In genomic region chr2:30061215-30062166, GRCm38 (mm10) we compare ENCODE assay signal across 8 mouse cellular contexts. TPM values are rescaled to one million over a fixed set of nuclear protein-coding genes. Genes with fewer than 3 reads are reported as not detected.
DNase-seq lines count a peak whose midpoint lies in the region; ATAC-seq and TF ChIP-seq lines count a peak whose summit lies in the region.

No protein-coding gene starts in this region.

- dilution Hi-C loops in CH12.LX (cut with MboI; ENCODE audit: extremely low pct_ligation_motif_present, extremely low pct_unique_long_range_greater_than_20kb, low sequenced_read_pairs) = no loop called here

- peak; percentile 80 for TF ChIP-seq POLR2A in CH12.LX (IDR thresholded peaks at IDR 0.05; ENCODE audit: low read depth, low read length)
- no peak for TF ChIP-seq POLR2A in liver, adult 2 months (IDR thresholded peaks at IDR 0.05; ENCODE audit: extremely low read depth, insufficient read depth, low read length)
- TF ChIP-seq POLR2A in thymus, adult 2 months (IDR thresholded peaks at IDR 0.05; ENCODE audit: control insufficient read depth, extremely low read depth, insufficient read depth, low read length, poor library complexity) = 0 out of 2 replicates have a peak, but pooled peaks have one; percentile 18

- in situ Hi-C loops in CH12.LX (cut with MboI; ENCODE audit: low pct_ligation_motif_present, low pct_unique_long_range_greater_than_20kb, low sequenced_read_pairs) = no loop called here

- peak; percentile 21 for ATAC-seq in activated CD4-positive, CD25-positive, alpha-beta regulatory T cell, adult 4 months
- ATAC-seq in hindbrain, embryonic 13.5 days (ENCODE audit: low FRiP score) = no peak
- no peak for ATAC-seq in midbrain, embryonic 16.5 days

- H3K4me3 ChIP-seq in CH12.LX (replicated peaks in 1 of 3; ENCODE audit: low read depth in 2 of 3, low read length in 2 of 3, poor library complexity in 1 of 3) = peak overlapping the region; percentile 79 to 91 (median 79)
- peak overlapping the region; percentile 75 for H3K4me3 ChIP-seq in forebrain, embryonic 10.5 days
- H3K4me3 ChIP-seq in hindbrain, embryonic 13.5 days = peak overlapping the region; percentile 46
- H3K4me3 ChIP-seq in liver, adult 2 months (ENCODE audit: insufficient read depth, low read depth, low read length) = peak overlapping the region; percentile 71
- peak overlapping the region; percentile 41 for H3K4me3 ChIP-seq in midbrain, embryonic 16.5 days (ENCODE audit: low read depth, low read length)
- H3K4me3 ChIP-seq in thymus, adult 2 months (ENCODE audit: control insufficient read depth, insufficient read depth, low read length) = peak overlapping the region; percentile 80

- TF ChIP-seq EP300 in CH12.LX (IDR thresholded peaks at IDR 0.05; ENCODE audit: low read length) = no peak

- peaks cover 38% of the 10 kb centered on the region for H3K79me2 ChIP-seq in CH12.LX (replicated peaks; ENCODE audit: control insufficient read depth, extremely low read depth, insufficient read depth, poor library complexity, severe bottlenecking)
- H3K79me2 ChIP-seq in liver, adult 2 months (ENCODE audit: control insufficient read depth, insufficient read depth, low read length) = peaks cover 3% of the 10 kb centered on the region; the same call in 1 of the 2 replicates

- intact Hi-C loops in left cerebral cortex, postnatal 25 days (cut with DNase I) = no loop called here

- no peak for TF ChIP-seq RAD21 in CH12.LX (IDR thresholded peaks at IDR 0.05; ENCODE audit: low read depth, low read length)

- peak overlapping the region; percentile 68 for H3K9ac ChIP-seq in CH12.LX (ENCODE audit: insufficient read depth, low read depth)
- H3K9ac ChIP-seq in hindbrain, embryonic 13.5 days = peak overlapping the region; percentile 66
- H3K9ac ChIP-seq in liver, adult 2 months (ENCODE audit: low read depth, low read length) = peak overlapping the region; percentile 72
- peak overlapping the region; percentile 52 for H3K9ac ChIP-seq in midbrain, embryonic 16.5 days (ENCODE audit: low read depth, low read length)

- peak overlapping the region; percentile 53 for H3K27ac ChIP-seq in CH12.LX (ENCODE audit: insufficient read depth, low read depth)
- peak overlapping the region; percentile 97 for H3K27ac ChIP-seq in forebrain, embryonic 10.5 days
- peak overlapping the region; percentile 75 for H3K27ac ChIP-seq in hindbrain, embryonic 13.5 days
- peak overlapping the region; percentile 83 for H3K27ac ChIP-seq in liver, adult 2 months (replicated peaks; ENCODE audit: insufficient read depth, low read depth, low read length)
- H3K27ac ChIP-seq in midbrain, embryonic 16.5 days (ENCODE audit: low read length) = peak overlapping the region; percentile 73; the same call in 1 of the 2 replicates
- H3K27ac ChIP-seq in thymus, adult 2 months (ENCODE audit: control insufficient read depth, insufficient read depth, low read length) = peak overlapping the region; percentile 60; the same call in 1 of the 2 replicates

- 9% methylated on average over 37 of the region's 37 CpGs for WGBS in forebrain, embryonic 10.5 days
- WGBS in hindbrain, embryonic 13.5 days = 9% methylated on average over 36 of the region's 37 CpGs
- WGBS in liver, adult 2 months = 4% methylated on average over 37 of the region's 37 CpGs
- WGBS in midbrain, embryonic 16.5 days = 8% methylated on average over 37 of the region's 37 CpGs
- 11% methylated on average over 37 of the region's 37 CpGs for WGBS in thymus, adult 2 months

- H3K36me3 ChIP-seq in CH12.LX (replicated peaks in 1 of 2; ENCODE audit: control insufficient read depth in 1 of 2, insufficient read depth in 1 of 2, low read length in 1 of 2) = peaks cover 0 to 5% of the 10 kb centered on the region in 2 experiments
- no peaks in the 10 kb centered on the region for H3K36me3 ChIP-seq in forebrain, embryonic 10.5 days (replicated peaks)
- no peaks in the 10 kb centered on the region for H3K36me3 ChIP-seq in hindbrain, embryonic 13.5 days
- no peaks in the 10 kb centered on the region for H3K36me3 ChIP-seq in liver, adult 2 months (ENCODE audit: control insufficient read depth, insufficient read depth, low read length)
- no peaks in the 10 kb centered on the region for H3K36me3 ChIP-seq in midbrain, embryonic 16.5 days (ENCODE audit: control insufficient read depth, insufficient read depth, low read length)
- H3K36me3 ChIP-seq in thymus, adult 2 months (ENCODE audit: control insufficient read depth, insufficient read depth, low read length) = no peaks in the 10 kb centered on the region

- peaks cover 2% of the 10 kb centered on the region for H3K9me3 ChIP-seq in CH12.LX (replicated peaks; ENCODE audit: low read length)
- no peaks in the 10 kb centered on the region for H3K9me3 ChIP-seq in forebrain, embryonic 10.5 days
- H3K9me3 ChIP-seq in hindbrain, embryonic 13.5 days = no peaks in the 10 kb centered on the region
- H3K9me3 ChIP-seq in midbrain, embryonic 16.5 days (replicated peaks; ENCODE audit: control insufficient read depth, low read length, poor library complexity, severe bottlenecking) = no peaks in the 10 kb centered on the region

- peaks cover 3 to 17% of the 10 kb centered on the region in 2 experiments; a peak in 2 of 4 replicates for H3K4me1 ChIP-seq in CH12.LX (ENCODE audit: control insufficient read depth in 1 of 2, insufficient read depth in 2 of 2)
- H3K4me1 ChIP-seq in forebrain, embryonic 10.5 days = peaks cover 65% of the 10 kb centered on the region
- peaks cover 42% of the 10 kb centered on the region for H3K4me1 ChIP-seq in hindbrain, embryonic 13.5 days (replicated peaks)
- peaks cover 18% of the 10 kb centered on the region for H3K4me1 ChIP-seq in liver, adult 2 months (ENCODE audit: control insufficient read depth, insufficient read depth, low read length)
- peaks cover 20% of the 10 kb centered on the region for H3K4me1 ChIP-seq in midbrain, embryonic 16.5 days (ENCODE audit: control insufficient read depth, insufficient read depth, low read length)
- peaks cover 26% of the 10 kb centered on the region for H3K4me1 ChIP-seq in thymus, adult 2 months (replicated peaks; ENCODE audit: control insufficient read depth, insufficient read depth, low read length)

- no peak for TF ChIP-seq CTCF in CH12.LX (conservative IDR thresholded peaks at IDR 0.05 in 1 of 2, IDR thresholded peaks at IDR 0.05 in 1 of 2; ENCODE audit: low read depth in 2 of 2, low read length in 2 of 2)
- TF ChIP-seq CTCF in liver, adult 2 months (IDR thresholded peaks at IDR 0.05; ENCODE audit: low read depth, low read length) = no peak
- TF ChIP-seq CTCF in thymus, adult 2 months (IDR thresholded peaks at IDR 0.05; ENCODE audit: borderline replicate concordance, control insufficient read depth, extremely low read depth, insufficient read depth, low read length, poor library complexity) = no peak

- peak overlapping the region; percentile 81 for H3K4me2 ChIP-seq in CH12.LX (ENCODE audit: insufficient read depth, low read depth, poor library complexity, severe bottlenecking)
- peak overlapping the region; percentile 77 for H3K4me2 ChIP-seq in hindbrain, embryonic 13.5 days
- H3K4me2 ChIP-seq in midbrain, embryonic 16.5 days (ENCODE audit: low read length) = peak overlapping the region; percentile 97

- peak; percentile 83 for DNase-seq in CH12.LX (ENCODE audit: extremely low read depth)
- peak; percentile 85 for DNase-seq in forebrain, embryonic 10.5 days (ENCODE audit: extremely low spot score, low spot score)
- DNase-seq in liver, adult 2 months (ENCODE audit: extremely low read depth, low read depth, low spot score) = peak; percentile 70
- peak; percentile 70 for DNase-seq in thymus, adult 2 months
- DNase-seq in left cerebral cortex, postnatal 25 days (ENCODE audit: low spot score in 2 of 2) = no peak

- H3K27me3 ChIP-seq in CH12.LX (replicated peaks) = no peaks in the 10 kb centered on the region
- no peaks in the 10 kb centered on the region for H3K27me3 ChIP-seq in forebrain, embryonic 10.5 days (ENCODE audit: poor library complexity, severe bottlenecking)
- H3K27me3 ChIP-seq in hindbrain, embryonic 13.5 days = no peaks in the 10 kb centered on the region
- H3K27me3 ChIP-seq in liver, adult 2 months (ENCODE audit: control insufficient read depth, insufficient read depth, low read length) = no peaks in the 10 kb centered on the region
- H3K27me3 ChIP-seq in midbrain, embryonic 16.5 days (ENCODE audit: control insufficient read depth, insufficient read depth, low read depth, low read length) = peaks cover 3% of the 10 kb centered on the region; the same call in 1 of the 2 replicates
- H3K27me3 ChIP-seq in thymus, adult 2 months (ENCODE audit: control insufficient read depth, insufficient read depth, low read length) = no peaks in the 10 kb centered on the region

RNA-seq across cellular contexts. Expression of gene Set, which starts 4.3 kb away (rescaled TPM):
- total RNA-seq in CH12.LX (2012; rRNA removed) (515 and 844 TPM in 2 replicates), CH12.LX (2014; rRNA removed) (1,049 and 1,142 TPM in 2 replicates)
- polyA plus RNA-seq in CH12.LX (2012; ENCODE audit: insufficient read length, low read depth) = 902 and 991 TPM in 2 replicates
- polyA plus RNA-seq in activated CD4-positive, CD25-positive, alpha-beta regulatory T cell, adult 4 months (2017; shearing (Covaris generic)) = 100 to 1,000 TPM; 369 to 379 TPM
- 944 and 983 TPM in 2 replicates for polyA plus RNA-seq in forebrain, embryonic 10.5 days (2016; fragmentation: Nextera tagmentation; extraction: Ambion mirVana)
- 400 TPM in 2 replicates for polyA plus RNA-seq in hindbrain, embryonic 13.5 days (2015; fragmentation: Nextera tagmentation; extraction: Ambion mirVana)
- total RNA-seq in liver, adult 2 months (2014; rRNA removed) = 64.2 and 85.1 TPM in 2 replicates
- polyA plus RNA-seq in liver, adult 2 months (2012; rRNA removed) = 25.9 and 26.3 TPM in 2 replicates
- polyA plus RNA-seq in midbrain, embryonic 16.5 days (2015; fragmentation: Nextera tagmentation; extraction: Ambion mirVana) = 314 and 357 TPM in 2 replicates
- 71.7 and 103 TPM in 2 replicates for polyA plus RNA-seq in thymus, adult 2 months (2012; rRNA removed)
- total RNA-seq in left cerebral cortex, postnatal 25 days (2021) = 100 to 1,000 TPM; 186 to 193 TPM

RNA-seq across cellular contexts. Expression of gene Wdr34, which starts 12.8 kb away (rescaled TPM):
- 23.2 and 26.5 TPM in 2 replicates for total RNA-seq in CH12.LX (2012; rRNA removed)
- 21.4 and 24.7 TPM in 2 replicates for total RNA-seq in CH12.LX (2014; rRNA removed)
- 28.0 and 28.6 TPM in 2 replicates for polyA plus RNA-seq in CH12.LX (2012; ENCODE audit: insufficient read length, low read depth)
- polyA plus RNA-seq in activated CD4-positive, CD25-positive, alpha-beta regulatory T cell, adult 4 months (2017; shearing (Covaris generic)) = 1 to 10 TPM in 1 of 2 experiments, under 1 TPM in 1; 0.87 to 1.4 TPM
- polyA plus RNA-seq in forebrain, embryonic 10.5 days (2016; fragmentation: Nextera tagmentation; extraction: Ambion mirVana) = 33.1 and 33.4 TPM in 2 replicates
- polyA plus RNA-seq in hindbrain, embryonic 13.5 days (2015; fragmentation: Nextera tagmentation; extraction: Ambion mirVana) = 64.2 and 67.0 TPM in 2 replicates
- 5.5 and 7.5 TPM in 2 replicates for total RNA-seq in liver, adult 2 months (2014; rRNA removed)
- 9.7 and 10.3 TPM in 2 replicates for polyA plus RNA-seq in liver, adult 2 months (2012; rRNA removed)
- polyA plus RNA-seq in midbrain, embryonic 16.5 days (2015; fragmentation: Nextera tagmentation; extraction: Ambion mirVana) = 82.5 and 85.9 TPM in 2 replicates
- polyA plus RNA-seq in thymus, adult 2 months (2012; rRNA removed) = 18.3 and 23.1 TPM in 2 replicates
- 10 to 100 TPM; 37.4 to 37.9 TPM for total RNA-seq in left cerebral cortex, postnatal 25 days (2021)

RNA-seq across cellular contexts. Expression of gene Pkn3, which starts 16.0 kb away (rescaled TPM):
- 5.2 and 8.3 TPM in 2 replicates for total RNA-seq in CH12.LX (2012; rRNA removed)
- 4.7 and 5.0 TPM in 2 replicates for total RNA-seq in CH12.LX (2014; rRNA removed)
- 6.7 and 7.1 TPM in 2 replicates for polyA plus RNA-seq in CH12.LX (2012; ENCODE audit: insufficient read length, low read depth)
- polyA plus RNA-seq in activated CD4-positive, CD25-positive, alpha-beta regulatory T cell, adult 4 months (2017; shearing (Covaris generic)) = under 1 TPM in 1 of 2 experiments, not detected in 1; 0.41 TPM
- 12.4 and 13.1 TPM in 2 replicates for polyA plus RNA-seq in forebrain, embryonic 10.5 days (2016; fragmentation: Nextera tagmentation; extraction: Ambion mirVana)
- 1.9 and 2.3 TPM in 2 replicates for polyA plus RNA-seq in hindbrain, embryonic 13.5 days (2015; fragmentation: Nextera tagmentation; extraction: Ambion mirVana)
- total RNA-seq in liver, adult 2 months (2014; rRNA removed) = 0.40 and 0.74 TPM in 2 replicates
- polyA plus RNA-seq in liver, adult 2 months (2012; rRNA removed) = 0.96 and 1.5 TPM in 2 replicates
- 1.5 and 2.1 TPM in 2 replicates for polyA plus RNA-seq in midbrain, embryonic 16.5 days (2015; fragmentation: Nextera tagmentation; extraction: Ambion mirVana)
- polyA plus RNA-seq in thymus, adult 2 months (2012; rRNA removed) = 8.0 and 8.8 TPM in 2 replicates
- 1 to 10 TPM; 1.6 to 2.4 TPM for total RNA-seq in left cerebral cortex, postnatal 25 days (2021)

RNA-seq across cellular contexts. Expression of gene Zdhhc12, which starts 32.0 kb away (rescaled TPM):
- 33.7 and 36.5 TPM in 2 replicates for total RNA-seq in CH12.LX (2012; rRNA removed)
- total RNA-seq in CH12.LX (2014; rRNA removed) = 15.3 and 15.6 TPM in 2 replicates
- polyA plus RNA-seq in CH12.LX (2012; ENCODE audit: insufficient read length, low read depth) = 34.7 and 42.8 TPM in 2 replicates
- polyA plus RNA-seq in activated CD4-positive, CD25-positive, alpha-beta regulatory T cell, adult 4 months (2017; shearing (Covaris generic)) = 10 to 100 TPM; 31.6 to 32.4 TPM
- polyA plus RNA-seq in forebrain, embryonic 10.5 days (2016; fragmentation: Nextera tagmentation; extraction: Ambion mirVana) = 34.2 and 35.4 TPM in 2 replicates
- polyA plus RNA-seq in hindbrain, embryonic 13.5 days (2015; fragmentation: Nextera tagmentation; extraction: Ambion mirVana) = 24.2 TPM in 2 replicates
- total RNA-seq in liver, adult 2 months (2014; rRNA removed) = 16.8 and 26.1 TPM in 2 replicates
- polyA plus RNA-seq in liver, adult 2 months (2012; rRNA removed) = 48.9 and 53.4 TPM in 2 replicates
- 21.1 and 26.9 TPM in 2 replicates for polyA plus RNA-seq in midbrain, embryonic 16.5 days (2015; fragmentation: Nextera tagmentation; extraction: Ambion mirVana)
- 146 and 160 TPM in 2 replicates for polyA plus RNA-seq in thymus, adult 2 months (2012; rRNA removed)
- total RNA-seq in left cerebral cortex, postnatal 25 days (2021) = 1 to 10 TPM; 8.5 to 8.8 TPM

Comparison
In these comparisons a context has a peak if more than half of its experiments do, and no peak if none do; other contexts are left out.
1. DNase-seq: peak in CH12.LX (single experiment), forebrain, embryonic 10.5 days (single experiment), liver, adult 2 months (single experiment) and thymus, adult 2 months (single experiment); none in left cerebral cortex, postnatal 25 days (0 of 2).
2. Peak in every context shown above with its lines, with median percentiles within 50 percentile points of each other: H3K27ac ChIP-seq, H3K4me2 ChIP-seq, H3K4me3 ChIP-seq and H3K9ac ChIP-seq.